Mouse (Mus musculus) fibroblast of lung, adult 2 months (primary cell): ENCODE measurements around the gene Sh3pxd2a.

Experiments used
- DNase-seq: peaks from one replicate; pipeline ENCODE4 v3.0.0-alpha.2; 2011; ENCODE audit warnings: low read depth

Gene Sh3pxd2a

GRCm38 (mm10) chr19:47306128-47306916 lies 157.9 kb downstream of the Sh3pxd2a start:
- no peak for DNase-seq

GRCm38 (mm10) chr19:47305401-47305800 lies 158.8 kb downstream of the Sh3pxd2a start:
- no peak for DNase-seq

DNA sequence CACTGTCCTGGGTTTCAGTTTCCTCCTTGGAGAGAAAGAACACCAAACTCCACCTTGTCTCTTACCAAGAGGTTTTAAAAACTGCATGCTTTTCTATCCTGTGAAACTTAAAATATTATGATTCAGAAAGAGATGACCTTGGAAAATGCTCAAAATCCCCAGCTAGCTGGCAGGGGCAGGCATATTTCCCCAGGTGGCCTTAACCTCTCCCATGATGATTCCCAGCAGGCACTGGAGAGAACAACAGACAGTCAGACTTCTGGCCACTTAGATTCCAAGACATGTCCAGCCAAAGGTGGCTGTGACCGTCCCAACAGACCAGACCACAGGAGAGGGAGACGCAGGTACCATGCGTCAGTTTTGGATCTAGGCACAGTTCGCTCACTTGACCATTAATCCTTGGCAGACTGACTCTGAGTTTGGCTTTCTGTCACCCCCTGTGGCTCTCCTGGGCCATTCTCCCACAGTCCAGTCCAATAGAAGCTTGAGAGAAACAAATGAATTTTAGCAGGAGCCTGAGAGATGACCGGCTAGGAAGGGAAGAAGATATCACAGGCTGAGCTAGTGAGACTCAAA lies 159.9 kb downstream of the Sh3pxd2a start:
- DNase-seq, result no peak

DNA sequence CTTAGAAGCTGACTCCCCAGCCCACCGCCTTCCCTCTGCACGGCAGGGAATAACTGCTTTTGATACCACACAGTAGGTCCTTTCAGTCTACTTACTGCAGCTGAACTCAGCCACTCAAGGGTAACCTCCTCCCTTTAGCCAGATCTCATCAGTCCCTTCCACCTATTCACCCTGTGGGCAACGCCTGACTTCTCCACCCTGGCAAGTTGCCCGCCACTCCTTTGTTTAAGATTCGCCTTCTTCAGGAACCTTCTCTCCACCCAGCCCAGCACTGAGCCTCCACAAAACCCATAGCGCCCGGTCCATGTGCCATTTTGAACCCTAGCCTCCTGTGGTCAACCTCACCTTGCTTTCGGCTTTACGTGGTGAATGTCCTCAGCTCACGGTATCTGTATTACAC lies 161.1 kb downstream of the Sh3pxd2a start:
- DNase-seq, result no peak

DNA sequence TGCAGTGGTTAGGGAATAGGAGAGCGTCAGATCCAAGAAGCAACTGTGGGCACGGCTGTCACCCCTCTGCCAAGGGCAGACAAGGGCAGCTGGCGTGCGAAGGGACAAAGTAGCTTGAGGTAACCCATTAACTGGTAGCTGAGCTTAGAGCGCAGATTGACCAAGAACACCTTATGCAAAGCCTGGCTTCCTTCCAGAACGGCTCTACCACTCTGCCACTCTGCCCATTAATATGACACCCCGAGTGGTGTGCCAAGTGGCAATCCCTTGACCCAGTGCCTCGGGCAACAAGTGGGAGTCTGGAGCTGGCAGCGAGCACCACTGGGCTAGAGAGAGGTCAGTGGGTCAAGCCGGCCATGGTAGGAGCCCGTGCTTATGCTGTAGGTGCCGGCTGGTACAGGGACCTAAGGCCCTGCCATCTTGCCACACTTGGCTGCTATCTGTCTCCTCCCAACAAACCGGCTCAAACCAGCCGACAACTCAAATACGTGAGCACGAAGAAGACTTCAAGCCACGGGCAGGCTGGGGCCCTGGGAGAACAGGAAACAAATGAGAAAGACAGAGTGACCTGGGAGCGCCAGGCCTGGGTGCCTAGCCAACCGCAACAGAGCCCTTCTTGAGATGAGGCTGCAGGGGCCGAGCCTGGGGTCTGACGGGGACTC lies 161.9 kb downstream of the Sh3pxd2a start:
- no peak for DNase-seq

DNA sequence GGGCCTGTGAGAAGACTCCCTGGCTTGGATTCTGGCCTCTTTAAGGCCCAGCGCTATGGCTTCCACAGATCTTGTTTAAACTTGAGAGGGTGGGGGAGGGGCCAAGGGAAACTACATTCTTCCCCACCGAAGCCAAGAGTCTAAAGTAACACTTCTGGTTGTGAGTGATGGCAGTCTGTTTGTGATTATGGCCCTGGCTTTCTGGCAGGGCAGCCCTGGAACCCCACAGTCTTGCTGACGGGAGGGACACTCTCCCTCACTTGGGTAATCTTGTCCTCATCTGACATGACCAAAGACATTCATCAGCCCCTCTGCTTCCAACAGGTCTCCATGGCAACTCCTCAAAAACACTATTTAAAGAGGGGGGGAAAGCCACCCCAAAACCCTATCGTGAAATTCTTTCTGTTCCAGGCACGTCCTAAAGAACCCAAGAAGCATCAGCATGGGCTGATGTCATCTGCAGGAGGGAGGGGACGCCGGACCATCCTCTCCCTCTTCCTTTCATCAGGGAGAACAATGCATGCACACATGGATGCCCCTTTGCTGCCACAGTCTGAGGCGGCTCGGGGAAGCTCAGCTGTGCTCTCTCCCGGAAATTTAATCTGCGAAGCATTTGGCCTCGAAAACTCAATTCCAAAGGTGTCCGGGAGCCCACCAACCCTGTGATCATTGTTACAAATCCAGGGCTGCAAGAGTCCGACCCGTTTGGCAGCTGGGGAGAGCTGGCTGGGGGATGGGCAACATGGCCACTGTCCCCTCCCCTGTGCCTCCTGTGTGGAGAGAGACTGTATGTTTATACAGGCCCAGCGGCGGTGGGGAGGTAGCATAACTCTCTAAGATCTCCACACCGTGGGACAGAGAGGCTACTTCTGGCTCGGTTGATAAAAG lies 162.7 kb downstream of the Sh3pxd2a start:
- DNase-seq, result no peak

DNA sequence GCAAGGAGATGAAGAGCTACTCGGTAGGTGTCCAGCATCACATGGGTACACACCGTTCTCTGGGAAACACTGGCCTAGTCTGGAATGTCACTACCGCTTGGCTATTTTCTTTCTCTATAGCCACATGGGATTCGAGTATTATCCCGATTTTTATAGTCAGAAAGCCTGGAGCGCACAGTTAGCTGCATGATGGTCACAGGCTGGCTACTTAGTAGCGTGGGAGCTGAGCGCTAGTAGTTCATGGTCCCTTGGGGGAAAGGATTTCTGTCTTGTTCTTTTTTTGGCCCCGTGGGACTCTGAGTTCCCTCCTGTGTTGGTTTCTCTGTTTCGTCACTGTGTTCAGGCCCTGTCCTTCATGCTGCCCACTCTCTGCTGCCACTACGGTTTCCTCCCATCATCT lies 166.1 kb downstream of the Sh3pxd2a start:
- no peak for DNase-seq

DNA sequence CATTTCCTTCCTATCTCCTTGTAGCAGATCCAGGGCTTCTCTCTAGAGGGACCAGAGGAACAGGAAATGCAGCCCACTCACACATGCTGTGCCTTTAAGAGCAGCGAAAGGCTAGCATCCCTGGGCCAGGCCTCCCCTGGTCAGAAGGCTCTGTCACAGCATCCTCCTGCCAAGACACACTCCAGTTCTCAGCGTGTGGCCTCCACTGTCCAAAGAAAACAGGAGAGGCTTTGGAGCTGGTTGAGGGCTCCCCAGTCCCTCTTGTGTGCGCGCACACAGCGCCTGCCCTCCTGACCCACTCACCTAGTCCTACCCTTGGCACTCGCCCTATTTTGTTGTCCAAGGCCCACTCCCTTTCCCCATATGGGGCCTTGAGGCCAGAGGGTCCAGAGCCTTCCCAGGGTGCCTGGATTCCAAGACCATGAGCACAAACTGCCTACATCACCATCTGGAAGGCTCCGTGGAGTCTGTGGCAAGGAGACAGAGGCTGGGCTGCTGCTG lies 171.7 kb downstream of the Sh3pxd2a start:
- peak; percentile 81 for DNase-seq

GRCm38 (mm10) chr19:47291307-47292080 lies 172.7 kb downstream of the Sh3pxd2a start:
- no peak for DNase-seq

- no peak for DNase-seq
Observed at GRCm38 (mm10) chr19:47286886-47287450, 177.2 kb downstream of the Sh3pxd2a start.

- DNase-seq, result no peak
Observed at GRCm38 (mm10) chr19:47285581-47285980, 178.6 kb downstream of the Sh3pxd2a start.

DNA sequence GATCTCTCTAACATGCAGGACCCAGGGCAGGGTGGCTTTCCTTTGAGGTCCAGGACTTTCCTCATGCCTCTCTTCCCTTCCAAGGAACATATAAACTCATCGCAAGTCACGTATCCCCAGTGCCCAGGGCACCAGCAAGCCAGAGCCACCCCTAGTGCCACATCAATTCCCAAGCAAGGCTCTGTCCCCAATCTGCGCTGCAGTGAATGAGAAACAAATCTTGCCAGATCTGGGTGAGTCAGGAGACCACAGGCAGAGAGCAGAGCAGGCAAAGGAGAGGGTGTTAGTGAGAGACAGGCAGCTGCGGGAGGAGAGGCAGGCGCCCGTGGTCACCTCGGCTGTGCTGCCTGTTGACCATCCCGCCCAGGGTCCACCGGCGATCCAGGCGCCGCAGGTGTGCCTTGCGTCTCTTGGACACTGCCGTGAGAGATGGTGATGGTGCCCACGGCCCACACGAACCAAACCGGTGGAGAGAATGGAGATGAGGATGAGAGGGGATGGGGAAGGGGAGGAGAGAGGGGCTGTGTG lies 181.4 kb downstream of the Sh3pxd2a start:
- DNase-seq, result no peak

GRCm38 (mm10) chr19:47282050-47282454 lies 182.1 kb downstream of the Sh3pxd2a start:
- peak; percentile 82 for DNase-seq

- DNase-seq, result peak; percentile 81
Observed at GRCm38 (mm10) chr19:47280894-47281293, 183.3 kb downstream of the Sh3pxd2a start.

- DNase-seq, result peak; percentile 99
Observed at GRCm38 (mm10) chr19:47279788-47280532, 184.2 kb downstream of the Sh3pxd2a start.

DNA sequence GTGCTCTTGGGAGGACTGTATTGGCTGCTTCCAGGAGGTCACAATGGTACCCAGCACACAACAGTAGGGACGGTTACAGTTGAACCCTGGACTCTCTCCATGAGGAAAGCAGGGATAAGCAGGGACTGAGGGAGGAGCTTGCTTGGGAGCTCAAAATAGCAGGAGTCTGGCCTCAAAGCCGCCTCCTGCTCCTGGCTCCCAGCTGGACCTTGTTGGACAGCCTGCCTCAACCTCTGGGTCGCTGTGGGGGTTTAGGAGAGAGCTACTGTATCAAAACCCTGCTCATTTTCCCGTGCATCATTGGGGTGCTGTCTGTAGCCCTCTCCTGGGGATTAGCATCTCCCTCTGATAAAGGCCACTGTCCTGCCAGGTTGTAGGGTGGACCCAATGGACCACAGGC lies 184.8 kb downstream of the Sh3pxd2a start:
- DNase-seq, result no peak

- no peak for DNase-seq
Observed at GRCm38 (mm10) chr19:47276730-47277129, 187.5 kb downstream of the Sh3pxd2a start.

DNA sequence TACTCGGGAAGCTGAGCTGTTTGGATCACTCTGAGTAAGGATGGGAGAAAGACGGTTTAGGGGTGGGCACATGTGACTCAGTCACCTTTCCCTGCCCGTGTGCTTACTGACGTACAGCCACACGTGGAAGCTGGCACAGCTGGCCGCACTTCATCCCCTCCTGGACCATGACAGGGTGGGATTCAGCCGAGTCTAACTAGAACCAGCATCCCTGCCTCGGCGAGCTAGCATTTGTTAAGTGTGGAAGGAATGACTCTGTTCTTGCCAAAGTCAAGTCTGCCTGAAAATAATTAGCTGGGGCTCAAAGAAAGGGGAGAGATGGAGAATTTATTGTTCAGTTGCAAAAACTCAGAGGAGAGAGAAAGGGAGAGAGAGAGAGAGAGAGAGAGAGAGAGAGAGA lies 193.7 kb downstream of the Sh3pxd2a start:
- DNase-seq, result no peak

- DNase-seq, result no peak
Observed at GRCm38 (mm10) chr19:47269729-47270128, 194.5 kb downstream of the Sh3pxd2a start.

DNA sequence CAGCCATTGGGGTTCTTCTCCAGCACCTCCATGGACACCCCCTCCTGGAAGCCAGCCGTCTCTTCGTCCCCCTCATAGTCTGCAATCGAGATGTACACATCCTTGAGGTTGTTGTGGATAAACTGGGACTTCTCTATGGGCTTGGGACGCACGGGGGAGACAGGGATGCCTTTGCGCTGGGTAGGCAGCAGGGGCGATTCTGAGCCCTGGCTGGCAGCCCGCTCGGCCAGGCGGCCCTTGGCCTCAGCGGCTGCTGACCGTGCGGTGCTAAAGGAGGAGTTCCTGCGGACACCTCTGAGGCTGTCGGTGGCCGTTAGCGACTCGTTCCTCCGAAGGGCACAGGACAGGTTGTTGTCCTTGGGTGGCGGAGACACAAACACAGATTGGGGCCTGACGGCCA lies 197.1 kb downstream of the Sh3pxd2a start:
- no peak for DNase-seq
